Mouse (Mus musculus): ENCODE results near the gene Tmsb15b1. TPM values are rescaled to one million over a fixed set of nuclear protein-coding genes. Genes with fewer than 3 reads are reported as not detected.

Gene Tmsb15b1
- 27.6 and 30.1 TPM in 2 replicates for polyA plus RNA-seq (2012; rRNA removed)

DNA sequence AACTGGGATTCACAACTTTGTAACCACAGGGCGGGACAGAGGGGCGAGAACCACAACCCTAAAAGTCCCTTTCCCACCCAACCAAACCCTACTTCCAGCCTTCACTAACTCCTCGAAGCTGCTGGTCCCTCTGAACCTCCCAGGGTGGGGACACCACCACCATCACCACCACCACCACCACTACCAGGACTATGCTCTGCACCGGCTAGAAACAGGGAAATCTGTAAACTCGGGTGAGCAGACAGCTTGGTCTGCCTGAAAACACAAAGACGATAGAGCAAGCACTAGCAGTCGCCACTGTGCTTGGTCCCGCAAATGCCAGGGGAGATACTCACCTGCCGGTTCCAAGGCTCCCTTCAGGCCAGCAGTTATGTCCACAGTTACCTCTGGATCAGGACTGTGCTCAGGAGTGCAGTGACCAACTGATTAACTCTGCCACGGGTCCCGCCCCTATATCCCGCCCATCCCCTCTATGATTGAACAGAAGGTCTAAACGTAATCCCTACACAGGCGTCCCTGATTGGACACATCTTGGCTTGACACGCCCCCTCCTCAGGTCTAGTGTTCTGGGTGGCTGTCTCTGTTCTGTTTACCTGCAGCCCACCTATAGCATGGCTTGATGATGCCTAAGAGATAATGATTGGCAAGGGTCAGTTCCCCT lies at the start of gene Tmsb15b1, which contains the start of gene Tmsb15l:
TSS of gene Tmsb15b1 (minus strand) at position 451 of the 661 bp plus-strand sequence.
TSS of gene Tmsb15l (minus strand) at position 446 of the 661 bp plus-strand sequence.

GRCm38 (mm10) chrX:136992978-136993547 lies 16.4 kb upstream of the Tmsb15b1 start, which contains the start of gene Zcchc18:
TSS of gene Zcchc18 (plus strand) at chrX:136993155.

DNA sequence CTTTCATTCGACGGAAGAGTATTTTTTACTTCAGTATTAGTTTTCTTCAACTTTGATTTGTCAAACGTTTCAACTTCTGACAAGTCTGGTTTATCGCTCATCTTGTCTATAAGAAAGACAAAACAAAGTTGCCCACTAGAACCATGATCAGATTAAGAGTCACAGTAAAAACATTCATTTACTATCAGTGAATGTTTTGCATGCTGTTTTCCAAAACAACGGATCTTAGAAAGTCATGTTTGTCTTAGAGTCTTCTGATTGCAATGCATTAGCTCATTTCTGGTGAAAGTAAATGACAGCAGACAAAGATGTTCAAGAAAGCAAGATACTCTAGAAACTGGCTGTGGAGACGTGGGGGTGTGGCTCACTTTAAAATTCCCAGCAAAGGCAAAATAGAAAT lies 1.3 kb downstream of the Tmsb15b1 start, which contains the start of gene Tmsb15b2:
TSS of gene Tmsb15b2 (minus strand) at position 101 of the 400 bp plus-strand sequence.

DNA sequence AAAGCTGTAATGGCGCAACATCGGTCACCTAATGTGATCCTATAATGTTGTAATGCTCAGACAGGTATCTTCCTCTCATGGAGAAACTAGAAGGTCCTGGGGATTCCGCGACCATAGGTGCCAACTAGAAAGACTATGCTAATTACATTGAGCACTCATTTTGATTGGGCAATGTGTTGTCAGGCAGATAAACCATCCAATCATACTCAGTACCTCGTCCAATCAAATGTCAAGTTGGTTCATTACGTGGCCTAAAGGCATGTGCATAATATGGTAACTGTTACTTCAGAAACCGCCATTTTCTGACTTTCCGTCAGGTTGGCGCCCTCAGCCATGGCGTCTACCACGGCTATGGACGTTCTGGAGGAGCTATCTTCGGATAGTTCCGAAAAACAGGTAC lies 49.6 kb downstream of the Tmsb15b1 start, which contains the start of gene H2bfm:
TSS of gene H2bfm (plus strand) at position 295 of the 400 bp plus-strand sequence.

Other genes starting within 250 kb of the Tmsb15b1 start
- 467 and 514 TPM in 2 replicates for gene Morf4l2, start 233.2 kb downstream of the Tmsb15b1 start, polyA plus RNA-seq (2012; rRNA removed)
- gene Glra4, start 196.7 kb downstream of the Tmsb15b1 start, polyA plus RNA-seq (2012; rRNA removed) = 0.04 TPM in 1 of 2 replicates, not detected in the other
- 25.5 and 26.3 TPM in 2 replicates for gene Plp1, start 154.2 kb downstream of the Tmsb15b1 start, polyA plus RNA-seq (2012; rRNA removed)
- 13.5 and 14.5 TPM in 2 replicates for gene Rab9b, start 108.1 kb downstream of the Tmsb15b1 start, polyA plus RNA-seq (2012; rRNA removed)
- gene H2bfm, start 49.5 kb downstream of the Tmsb15b1 start, polyA plus RNA-seq (2012; rRNA removed) = not detected in 2 replicates
- gene Tmsb15b2, start 1.4 kb downstream of the Tmsb15b1 start, polyA plus RNA-seq (2012; rRNA removed) = 58.1 and 64.6 TPM in 2 replicates
- gene Tmsb15l, start within 50 bp of the Tmsb15b1 start, polyA plus RNA-seq (2012; rRNA removed) = 14.7 and 16.4 TPM in 2 replicates
- 298 and 323 TPM in 2 replicates for gene Zcchc18, start 16.3 kb upstream of the Tmsb15b1 start, polyA plus RNA-seq (2012; rRNA removed)
- gene Slc25a53, start 61.4 kb upstream of the Tmsb15b1 start, polyA plus RNA-seq (2012; rRNA removed) = 18.0 and 18.6 TPM in 2 replicates
- 3.3 and 3.5 TPM in 2 replicates for gene Fam199x, start 72.7 kb upstream of the Tmsb15b1 start, polyA plus RNA-seq (2012; rRNA removed)
- gene Esx1, start 145.2 kb upstream of the Tmsb15b1 start, polyA plus RNA-seq (2012; rRNA removed) = not detected in 2 replicates

All from central nervous system, embryonic 18 days (tissue).